Mouse (Mus musculus) embryonic facial prominence, embryonic 14.5 days (tissue): ENCODE results near the gene Ociad2. TPM values are rescaled to one million over a fixed set of nuclear protein-coding genes. Genes with fewer than 3 reads are reported as not detected.

Experiments
- polyA plus RNA-seq: library from polyadenylated mRNA; unstranded; fragments of >200 nt; fragmentation: Nextera tagmentation; extraction: Ambion mirVana; gene quantifications from 2 replicates; pipeline ENCODE4 v1.2.1, GENCODE M21; 2014

The Ociad2 gene
- polyA plus RNA-seq, 1 experiment from 2014 or later, result 11.2 TPM

Other genes with a start within 250 kb of the Ociad2 start
- gene Fryl, start 84.4 kb downstream of the Ociad2 start, polyA plus RNA-seq, result 24.8 and 26.8 TPM in 2 replicates
- 143 and 145 TPM in 2 replicates for gene Ociad1, start 48.2 kb downstream of the Ociad2 start, polyA plus RNA-seq
- 0.90 and 1.9 TPM in 2 replicates for gene Cwh43, start 65.0 kb upstream of the Ociad2 start, polyA plus RNA-seq
- 25.7 and 26.4 TPM in 2 replicates for gene Dcun1d4, start 140.0 kb upstream of the Ociad2 start, polyA plus RNA-seq